Mouse (Mus musculus) MEL (cell line): Measurements from ENCODE around the gene Arap1. TPM values are rescaled to one million over a fixed set of nuclear protein-coding genes. Genes with fewer than 3 reads are reported as not detected.

Experiments used
- DNase-seq: peaks from one replicate; pipeline ENCODE4 v3.0.0; 2011; ENCODE audit warnings: low read depth, low spot score
- H3K27ac ChIP-seq: 2 replicates; pipeline ENCODE4 v1.5.1; 2012; ENCODE audit warnings: low read depth, mild to moderate bottlenecking, control low read depth, low read length, moderate library complexity; ENCODE audit not compliant: control insufficient read depth
- H3K27me3 ChIP-seq, 2 experiments: fragments of 150-350 bp in 1 of 2; sonication (generic) in 1 of 2; 2 replicates each; pipeline ENCODE4 v1.6.1; 2012; ENCODE audit warnings: low read length in 2 of 2, mild to moderate bottlenecking in 2 of 2, improper control_type of control experiment in 1 of 2, moderate library complexity in 1 of 2; ENCODE audit not compliant: insufficient read depth in 2 of 2, control insufficient read depth in 1 of 2
- H3K36me3 ChIP-seq, 2 experiments: 2 replicates each; pipeline ENCODE4 v1.6.1; 2012 to 2014; ENCODE audit warnings: low read length in 2 of 2, improper control_type of control experiment in 1 of 2, inconsistent platforms in 1 of 2, mild to moderate bottlenecking in 1 of 2; ENCODE audit not compliant: insufficient read depth in 2 of 2, control insufficient read depth in 1 of 2
- H3K4me1 ChIP-seq, 2 experiments: fragments of 150-350 bp in 1 of 2; sonication (generic) in 1 of 2; 2 replicates each; pipeline ENCODE4 v1.6.1; 2012; ENCODE audit warnings: low read length in 2 of 2, improper control_type of control experiment in 1 of 2, mild to moderate bottlenecking in 1 of 2; ENCODE audit not compliant: insufficient read depth in 2 of 2, control insufficient read depth in 1 of 2
- H3K4me3 ChIP-seq, 2 experiments: fragments of 150-350 bp in 1 of 2; sonication (generic) in 1 of 2; 2 replicates each; pipeline ENCODE4 v1.5.1; 2012; ENCODE audit warnings: low read depth in 2 of 2, low read length in 2 of 2, mild to moderate bottlenecking in 2 of 2, moderate library complexity in 2 of 2, control low read depth in 1 of 2, improper control_type of control experiment in 1 of 2; ENCODE audit not compliant: control insufficient read depth in 1 of 2, insufficient read depth in 1 of 2
- H3K79me2 ChIP-seq: 2 replicates; pipeline ENCODE4 v1.6.1; 2012; ENCODE audit warnings: mild to moderate bottlenecking, low read length, moderate library complexity; ENCODE audit not compliant: control insufficient read depth, poor library complexity, insufficient read depth
- H3K9ac ChIP-seq: 2 replicates; pipeline ENCODE4 v1.6.1; 2012; ENCODE audit warnings: low read depth, mild to moderate bottlenecking, control low read depth, low read length, moderate library complexity; ENCODE audit not compliant: control insufficient read depth, poor library complexity, severe bottlenecking
- H3K9me3 ChIP-seq: fragments of 150-350 bp; sonication (generic); replicated peaks from 2 replicates; pipeline ENCODE4 v1.6.1; 2012; ENCODE audit warnings: mild to moderate bottlenecking, low read length, improper control_type of control experiment, moderate library complexity; ENCODE audit not compliant: insufficient read depth
- BHLHE40 ChIP-seq: IDR thresholded peaks from 2 replicates; pipeline ENCODE4 v1.6.1; 2012; ENCODE audit warnings: low read depth, mild to moderate bottlenecking, inconsistent platforms, low read length, improper control_type of control experiment, borderline replicate concordance
- CHD1 ChIP-seq: IDR thresholded peaks from 2 replicates; pipeline ENCODE4 v1.6.1; 2012; ENCODE audit warnings: low read depth, mild to moderate bottlenecking, inconsistent platforms, low read length, improper control_type of control experiment
- CTCF ChIP-seq, 3 experiments: IDR thresholded peaks in 2 of 3; conservative IDR thresholded peaks in 1 of 3; 2 replicates each; pipeline ENCODE4 v1.5.1; 2011 to 2012; ENCODE audit warnings: low read length in 3 of 3, low read depth in 2 of 3, mild to moderate bottlenecking in 2 of 3, improper control_type of control experiment in 1 of 3, inconsistent platforms in 1 of 3, mixed read lengths in 1 of 3, moderate library complexity in 1 of 3; ENCODE audit not compliant: control insufficient read depth in 1 of 3, insufficient read depth in 1 of 3, poor library complexity in 1 of 3, severe bottlenecking in 1 of 3
- E2F4 ChIP-seq: IDR thresholded peaks from 2 replicates; pipeline ENCODE4 v1.6.1; 2011; ENCODE audit warnings: low read depth, low read length, improper control_type of control experiment, borderline replicate concordance
- EP300 ChIP-seq, 2 experiments: IDR thresholded peaks; 2 replicates each; pipeline ENCODE4 v1.6.1; 2011; ENCODE audit warnings: improper control_type of control experiment in 2 of 2, low read length in 2 of 2, low read depth in 1 of 2, mild to moderate bottlenecking in 1 of 2
- GATA1 ChIP-seq: IDR thresholded peaks from 2 replicates; pipeline ENCODE4 v1.6.1; 2011; ENCODE audit warnings: low read depth, low read length, improper control_type of control experiment
- HCFC1 ChIP-seq: IDR thresholded peaks from 2 replicates; pipeline ENCODE4 v1.6.1; 2012; ENCODE audit warnings: low read depth, mild to moderate bottlenecking, inconsistent platforms, low read length, improper control_type of control experiment, moderate library complexity
- KAT2A ChIP-seq: conservative IDR thresholded peaks from 2 replicates; pipeline ENCODE4 v1.6.1; 2012; ENCODE audit warnings: low read depth, low read length, improper control_type of control experiment, inconsistent platforms
- MAFK ChIP-seq: IDR thresholded peaks from 2 replicates; pipeline ENCODE4 v1.6.1; 2011; ENCODE audit warnings: low read depth, mild to moderate bottlenecking, low read length, improper control_type of control experiment, borderline replicate concordance
- MEF2A ChIP-seq: IDR thresholded peaks from 2 replicates; pipeline ENCODE4 v1.6.1; 2014; ENCODE audit warnings: low read depth, mild to moderate bottlenecking, inconsistent platforms, low read length, improper control_type of control experiment; ENCODE audit not compliant: poor library complexity, insufficient replicate concordance, severe bottlenecking; ENCODE audit errors: extremely low read depth
- MXI1 ChIP-seq: IDR thresholded peaks from 2 replicates; pipeline ENCODE4 v1.6.1; 2011; ENCODE audit warnings: mild to moderate bottlenecking, low read depth, low read length, improper control_type of control experiment
- MYC ChIP-seq: IDR thresholded peaks from 2 replicates; pipeline ENCODE4 v1.6.1; 2011; ENCODE audit warnings: low read depth, mild to moderate bottlenecking, low read length, improper control_type of control experiment, moderate library complexity
- NELFE ChIP-seq: IDR thresholded peaks from 2 replicates; pipeline ENCODE4 v1.6.1; 2011; ENCODE audit warnings: low read depth, low read length, improper control_type of control experiment
- NRF1 ChIP-seq: IDR thresholded peaks from 2 replicates; pipeline ENCODE4 v1.6.1; 2014; ENCODE audit warnings: low read depth, mild to moderate bottlenecking, inconsistent platforms, low read length, improper control_type of control experiment, moderate library complexity; ENCODE audit not compliant: poor library complexity, insufficient read depth, severe bottlenecking
- POLR2AphosphoS2 ChIP-seq: IDR thresholded peaks from 2 replicates; pipeline ENCODE4 v1.6.1; 2011; ENCODE audit warnings: low read length, improper control_type of control experiment
- RAD21 ChIP-seq: IDR thresholded peaks from 2 replicates; pipeline ENCODE4 v1.6.1; 2011; ENCODE audit warnings: mild to moderate bottlenecking, low read depth, low read length, improper control_type of control experiment
- RCOR1 ChIP-seq: IDR thresholded peaks from 2 replicates; pipeline ENCODE4 v1.6.1; 2012; ENCODE audit warnings: low read depth, mild to moderate bottlenecking, inconsistent platforms, low read length, improper control_type of control experiment
- SIN3A ChIP-seq: IDR thresholded peaks from 2 replicates; pipeline ENCODE4 v1.6.1; 2012; ENCODE audit warnings: low read length, improper control_type of control experiment, inconsistent platforms
- SMC3 ChIP-seq: IDR thresholded peaks from 2 replicates; pipeline ENCODE4 v1.6.1; 2011; ENCODE audit warnings: low read depth, low read length, improper control_type of control experiment
- TAL1 ChIP-seq: IDR thresholded peaks from 2 replicates; pipeline ENCODE4 v1.6.1; 2012; ENCODE audit warnings: mild to moderate bottlenecking, inconsistent platforms, low read length, moderate library complexity, mixed read lengths
- TBP ChIP-seq: IDR thresholded peaks from 2 replicates; pipeline ENCODE4 v1.8.0; 2011; ENCODE audit warnings: low read depth, low read length, improper control_type of control experiment
- TCF12 ChIP-seq: IDR thresholded peaks from 2 replicates; pipeline ENCODE4 v1.6.1; 2014; ENCODE audit warnings: low read depth, mild to moderate bottlenecking, inconsistent platforms, low read length, improper control_type of control experiment, moderate library complexity
- UBTF ChIP-seq: IDR thresholded peaks from 2 replicates; pipeline ENCODE4 v1.6.1; 2012; ENCODE audit warnings: low read depth, mild to moderate bottlenecking, inconsistent platforms, low read length, improper control_type of control experiment, moderate library complexity, borderline replicate concordance; ENCODE audit not compliant: insufficient read depth
- USF2 ChIP-seq, 2 experiments: IDR thresholded peaks; 2 replicates each; pipeline ENCODE4 v1.6.1; 2011 to 2012; ENCODE audit warnings: improper control_type of control experiment in 2 of 2, low read length in 2 of 2, borderline replicate concordance in 1 of 2, inconsistent platforms in 1 of 2, low read depth in 1 of 2, mild to moderate bottlenecking in 1 of 2; ENCODE audit not compliant: insufficient read depth in 1 of 2
- ZNF384 ChIP-seq: IDR thresholded peaks from 2 replicates; pipeline ENCODE4 v1.6.1; 2012; ENCODE audit warnings: low read depth, mild to moderate bottlenecking, inconsistent platforms, low read length, improper control_type of control experiment
- polyA plus RNA-seq, 2 experiments: library from polyadenylated mRNA; stranded (reverse) in 1 of 2; unstranded in 1 of 2; fragments of >175 nt in 1 of 2; fragments of >200 nt in 1 of 2; gene quantifications; 2 replicates each; pipeline versions ENCODE4 v1.2.1 to v1.2.4; 2012; ENCODE audit warnings: low replicate concordance in 2 of 2, low read depth in 1 of 2; ENCODE audit not compliant: insufficient read length in 2 of 2, insufficient read depth in 1 of 2, missing spikeins in 1 of 2
- total RNA-seq: library from RNA; depleted of rRNA; stranded (reverse); fragments of 300-350 nt; gene quantifications from 2 replicates; pipeline ENCODE4 v1.2.3, GENCODE M21; 2012

Gene Arap1
- total and polyA plus RNA-seq, 3 experiments, result 13.6 to 27.1 TPM; not detected in 1

- no peak overlapping the region for H3K4me3 ChIP-seq
- DNase-seq, result no peak
- TF ChIP-seq E2F4 (no peak), GATA1 (no peak), BHLHE40 (no peak), MXI1 (no peak), ZNF384 (no peak), NELFE (no peak), CHD1 (no peak), MAFK (no peak), TAL1 (no peak), TCF12 (no peak), UBTF (no peak), USF2 (IDR thresholded peaks at IDR 0.05; ENCODE audit: borderline replicate concordance in 1 of 2, insufficient read depth in 1 of 2, low read depth in 1 of 2, low read length in 2 of 2) (no peak), NRF1 (no peak), MEF2A (no peak), CTCF (IDR thresholded peaks at IDR 0.05 in 2 of 3, conservative IDR thresholded peaks at IDR 0.05 in 1 of 3; ENCODE audit: control insufficient read depth in 1 of 3, insufficient read depth in 1 of 3, low read depth in 2 of 3, low read length in 3 of 3, poor library complexity in 1 of 3, severe bottlenecking in 1 of 3) (no peak), HCFC1 (no peak), RAD21 (no peak), RCOR1 (no peak)
- peaks cover 0 to 3% of the 10 kb centered on the region in 2 experiments; a peak in 2 of 4 replicates for H3K36me3 ChIP-seq
- H3K9me3 ChIP-seq, result no peaks in the 10 kb centered on the region
- peaks cover 3 to 11% of the 10 kb centered on the region in 2 experiments; a peak in 3 of 4 replicates for H3K4me1 ChIP-seq
- no peak overlapping the region for H3K9ac ChIP-seq
- no peaks in the 10 kb centered on the region for H3K79me2 ChIP-seq
- H3K27me3 ChIP-seq, result no peaks in the 10 kb centered on the region
- no peak overlapping the region for H3K27ac ChIP-seq
These were observed 67.7 kb downstream of the Arap1 start for GRCm38 (mm10) chr7:101415512-101416100.

DNA sequence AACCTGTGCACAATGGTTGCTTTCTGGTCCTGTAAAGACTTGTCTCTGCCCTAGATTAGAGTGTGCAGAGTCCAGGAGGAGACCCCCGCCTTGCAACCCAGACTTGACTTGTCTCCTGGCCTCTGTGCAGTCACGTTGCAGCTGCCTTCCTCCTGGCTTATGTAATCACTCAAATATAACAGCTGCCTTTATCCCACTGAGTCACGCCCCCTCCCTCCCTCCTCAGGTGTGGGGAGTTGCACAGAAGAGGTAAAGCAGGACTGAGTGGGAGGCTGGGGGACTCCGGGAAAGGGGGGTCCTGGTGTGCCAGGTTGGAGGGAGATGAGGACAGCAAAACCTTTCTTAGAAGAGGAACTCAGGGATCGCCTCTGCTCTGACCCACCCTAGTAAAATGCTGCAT, 68.5 kb downstream of the Arap1 start:
- DNase-seq, result no peak
- Histone ChIP-seq H3K79me2 (no peaks in the 10 kb centered on the region), H3K9me3 (no peaks in the 10 kb centered on the region), H3K9ac (no peak overlapping the region), H3K36me3 (peaks cover 0 to 3% of the 10 kb centered on the region in 2 experiments; a peak in 2 of 4 replicates), H3K27ac (no peak overlapping the region), H3K27me3 (no peaks in the 10 kb centered on the region), H3K4me1 (peaks cover 3 to 11% of the 10 kb centered on the region in 2 experiments; a peak in 3 of 4 replicates), H3K4me3 (no peak overlapping the region)
- TF ChIP-seq KAT2A (no peak), SMC3 (no peak), E2F4 (no peak), MYC (no peak), RCOR1 (no peak), TCF12 (no peak), TBP (no peak), POLR2AphosphoS2 (no peak), SIN3A (no peak), EP300 (IDR thresholded peaks at IDR 0.05; ENCODE audit: low read depth in 1 of 2, low read length in 2 of 2) (no peak), HCFC1 (no peak)
